Mouse (Mus musculus): ENCODE measurements around the gene Zfp446. TPM values are rescaled to one million over a fixed set of nuclear protein-coding genes. Genes with fewer than 3 reads are reported as not detected.
A peak's percentile ranks its signal among the peaks of the same experiment; 100 is the strongest.

The Zfp446 gene
- polyA plus RNA-seq, 1 experiment from 2014 or later, result 12.0 TPM

DNA sequence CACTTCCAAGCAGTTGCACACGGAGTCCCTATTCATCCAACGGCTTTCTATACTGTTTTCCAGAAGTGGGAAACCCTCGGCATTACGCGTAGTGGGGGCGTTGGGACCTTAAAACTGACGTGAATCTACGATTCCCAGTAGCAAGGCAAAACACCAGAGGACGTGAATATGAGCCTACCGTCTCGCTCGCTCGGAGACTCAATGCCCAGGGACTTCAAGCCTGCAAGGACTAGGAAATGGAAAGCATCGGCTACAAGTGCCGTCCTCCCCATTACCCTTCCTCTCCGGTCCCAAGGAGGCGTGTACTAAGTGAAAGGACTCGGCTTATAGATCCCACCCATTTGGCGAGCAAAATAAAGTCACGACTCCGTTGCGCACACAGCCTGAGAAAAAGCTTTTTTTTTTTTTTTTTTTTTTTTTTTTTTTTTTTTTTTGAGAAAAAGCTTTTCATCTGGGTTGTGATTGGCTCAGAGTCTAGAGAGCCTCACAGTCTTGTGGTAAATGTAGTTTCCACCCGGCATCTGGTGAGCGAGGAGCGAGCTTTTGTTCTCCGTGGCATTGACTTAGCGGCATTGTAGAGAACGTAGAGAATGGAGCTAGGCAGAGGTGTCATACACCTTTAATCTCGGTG lies 16.0 kb upstream of the Zfp446 start:
- 3% methylated on average over 29 of the region's 29 CpGs for WGBS
- Histone ChIP-seq H3K27me3 (no peaks in the 10 kb centered on the region), H3K36me3 (no peaks in the 10 kb centered on the region), H3K4me1 (replicated peaks) (peaks cover 16% of the 10 kb centered on the region), H3K4me3 (peak overlapping the region; percentile 45), H3K4me2 (peak overlapping the region; percentile 59), H3K9ac (peak overlapping the region; percentile 68), H3K27ac (replicated peaks) (peak overlapping the region; percentile 76), H3K9me3 (no peaks in the 10 kb centered on the region)
- ATAC-seq (ENCODE audit: low read depth), result peak; percentile 74

DNA sequence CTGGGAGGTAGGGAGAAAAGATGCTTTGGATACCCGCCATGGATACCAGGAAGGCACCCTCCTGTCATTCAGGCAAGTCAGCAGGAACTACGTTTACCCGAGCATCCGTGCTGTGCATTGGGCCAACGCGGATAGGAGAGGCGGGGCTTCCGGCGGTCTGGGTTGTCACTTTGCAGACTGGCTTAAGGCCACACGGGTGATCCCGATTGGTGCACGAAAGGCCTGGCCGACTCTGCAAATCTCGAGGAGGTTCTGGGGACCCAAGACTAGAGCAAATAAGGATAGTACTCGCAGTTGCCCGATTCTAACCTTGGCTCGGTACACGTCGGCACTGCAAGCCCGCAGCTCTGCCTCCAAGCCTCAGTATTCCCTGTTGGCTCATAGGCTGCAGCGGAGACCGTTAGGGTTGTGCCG lies 12.0 kb upstream of the Zfp446 start, which contains the start of gene Zfp324:
Zfp324 (plus strand) TSS at position 161 of the 414 bp plus-strand sequence.
- H3K4me2 ChIP-seq, result peak within 1 kb of the TSS; percentile 94
- H3K27me3 ChIP-seq, result no peaks in the 10 kb centered on the region
- WGBS, result under 1% methylated on average over 23 of the region's 23 CpGs
- peak within 1 kb of the TSS; percentile 84 for H3K4me3 ChIP-seq
- H3K36me3 ChIP-seq, result peaks cover 22% of the 10 kb centered on the region
- H3K27ac ChIP-seq (replicated peaks), result peak within 1 kb of the TSS; percentile 93
- peaks cover 34% of the 10 kb centered on the region for H3K4me1 ChIP-seq (replicated peaks)
- peak; percentile 91 for ATAC-seq (ENCODE audit: low read depth)
- no peaks in the 10 kb centered on the region for H3K9me3 ChIP-seq
- H3K9ac ChIP-seq, result peak within 1 kb of the TSS; percentile 94

DNA sequence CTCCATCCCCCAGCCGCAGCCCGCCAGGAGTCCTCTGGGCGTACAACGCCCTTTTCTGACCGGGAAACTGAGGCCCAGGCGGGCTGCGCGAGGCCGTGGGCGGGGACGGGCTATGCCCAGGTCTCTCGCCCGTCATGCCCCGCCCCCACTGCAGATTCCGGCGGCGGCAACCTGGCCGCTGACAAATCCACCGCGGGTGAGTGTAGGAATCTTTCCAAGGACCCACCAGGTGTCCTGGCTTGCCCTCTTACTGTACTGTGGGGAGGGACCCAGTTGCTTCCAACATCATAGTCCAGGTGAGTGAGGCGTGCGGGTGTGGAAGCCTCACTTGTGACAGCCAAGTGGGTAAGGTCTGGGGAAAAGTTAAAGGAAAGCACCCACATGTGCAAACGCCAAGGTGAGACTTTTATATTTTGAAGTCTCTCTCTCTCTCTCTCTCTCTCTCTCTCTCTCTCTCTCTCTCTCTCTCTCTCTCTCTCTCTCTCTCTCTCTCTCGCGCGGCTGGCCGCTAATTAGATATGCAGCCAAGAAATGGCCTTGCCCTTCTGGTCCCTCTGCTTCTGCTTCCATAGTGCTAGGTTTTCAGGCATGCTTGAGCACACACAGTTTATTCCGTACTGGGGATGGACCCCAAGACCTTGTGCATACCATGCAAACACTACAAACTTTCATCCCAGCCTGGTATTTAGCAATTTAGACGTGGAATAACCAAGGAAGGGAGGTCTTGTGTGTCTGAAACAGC lies 11.4 kb upstream of the Zfp446 start:
- peak overlapping the region; percentile 94 for H3K4me2 ChIP-seq
- H3K27me3 ChIP-seq, result no peaks in the 10 kb centered on the region
- H3K9ac ChIP-seq, result peak overlapping the region; percentile 94
- H3K9me3 ChIP-seq, result no peaks in the 10 kb centered on the region
- ATAC-seq (ENCODE audit: low read depth), result peak; percentile 66
- H3K27ac ChIP-seq (replicated peaks), result peak overlapping the region; percentile 93
- H3K4me1 ChIP-seq (replicated peaks), result peaks cover 31% of the 10 kb centered on the region
- H3K36me3 ChIP-seq, result peaks cover 28% of the 10 kb centered on the region
- H3K4me3 ChIP-seq, result peak overlapping the region; percentile 84
- under 1% methylated on average over 28 of the region's 29 CpGs for WGBS

DNA sequence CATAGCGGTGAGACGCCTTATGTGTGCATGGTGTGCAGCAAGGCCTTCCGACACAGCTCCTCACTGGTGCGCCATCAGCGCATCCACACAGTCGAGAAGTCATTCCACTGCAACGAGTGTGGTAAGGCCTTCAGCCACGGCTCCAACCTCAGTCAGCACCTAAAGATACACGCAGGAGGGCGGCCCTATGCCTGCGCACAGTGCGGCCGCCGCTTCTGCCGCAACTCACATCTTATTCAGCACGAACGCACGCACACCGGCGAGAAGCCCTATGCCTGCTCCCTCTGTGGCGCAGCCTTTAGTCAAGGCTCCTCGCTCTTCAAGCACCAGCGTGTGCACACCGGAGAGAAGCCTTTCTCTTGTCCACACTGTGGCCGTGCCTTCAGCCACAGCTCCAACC lies 6.7 kb upstream of the Zfp446 start:
- Histone ChIP-seq H3K9ac (no peak overlapping the region), H3K36me3 (peaks cover 50% of the 10 kb centered on the region), H3K4me3 (no peak overlapping the region), H3K27ac (replicated peaks) (no peak overlapping the region), H3K27me3 (no peaks in the 10 kb centered on the region), H3K4me1 (replicated peaks) (peaks cover 21% of the 10 kb centered on the region), H3K9me3 (no peaks in the 10 kb centered on the region), H3K4me2 (no peak overlapping the region)
- WGBS, result 91% methylated on average over 25 of the region's 25 CpGs
- ATAC-seq (ENCODE audit: low read depth), result no peak

DNA sequence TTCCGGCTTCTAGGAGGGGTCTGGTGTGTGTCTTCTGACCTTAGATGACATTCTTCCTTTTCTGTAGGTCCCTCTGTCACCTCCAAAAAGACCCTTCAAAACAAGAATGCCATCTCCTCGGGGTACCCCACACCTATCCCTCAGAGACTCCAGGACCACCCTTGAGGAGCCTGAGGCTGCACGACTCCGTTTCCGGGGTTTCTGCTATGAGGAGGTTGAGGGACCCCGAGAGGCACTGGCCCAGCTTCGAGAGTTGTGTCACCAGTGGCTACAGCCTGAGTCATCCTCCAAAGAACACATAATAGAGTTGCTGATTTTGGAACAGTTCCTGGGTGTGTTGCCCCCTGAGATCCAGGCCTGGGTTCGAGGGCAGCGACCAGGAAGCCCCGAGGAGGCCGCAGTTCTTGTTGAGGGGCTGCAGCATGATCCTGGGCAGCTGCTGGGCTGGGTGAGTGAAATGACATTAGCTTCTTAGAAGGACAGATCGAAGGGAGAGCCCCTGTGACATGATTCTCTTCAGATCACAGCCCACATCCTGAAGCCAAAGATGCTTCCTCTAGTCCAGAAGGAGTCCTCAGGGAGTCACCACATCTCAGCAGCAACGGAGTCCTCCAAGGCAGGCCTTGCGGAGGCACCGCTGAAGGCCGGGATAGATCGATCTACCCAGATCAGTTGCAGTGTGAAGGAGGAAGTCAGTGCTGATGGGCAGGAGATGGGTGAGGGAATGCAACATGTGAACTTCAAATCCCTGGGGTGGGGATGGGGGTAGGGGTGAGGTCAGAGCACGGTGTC lies 1.5 kb downstream of the Zfp446 start:
- H3K4me3 ChIP-seq, result peak overlapping the region; percentile 60
- 78% methylated on average over 18 of the region's 18 CpGs for WGBS

DNA sequence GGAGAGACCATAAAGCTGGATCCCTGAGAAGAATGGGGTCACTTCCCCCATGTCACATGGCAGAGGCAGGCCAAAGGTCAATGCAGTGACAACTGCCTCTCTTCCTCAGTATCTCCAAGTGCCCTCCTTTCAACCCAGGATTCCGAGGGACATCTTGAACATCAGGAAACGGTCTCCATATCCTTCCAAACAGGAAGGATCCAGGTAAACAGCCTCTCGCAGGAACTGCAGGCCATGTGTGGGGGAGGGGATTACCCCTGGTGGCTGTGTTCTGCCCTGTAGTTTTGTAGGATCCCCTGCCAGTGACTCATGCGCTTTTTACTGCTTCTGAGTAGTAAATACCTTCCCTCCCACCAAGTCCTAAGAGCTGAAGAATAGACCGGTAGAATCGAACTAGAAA lies 2.1 kb downstream of the Zfp446 start:
- no peak overlapping the region for H3K27ac ChIP-seq (replicated peaks)
- no peaks in the 10 kb centered on the region for H3K9me3 ChIP-seq
- H3K4me3 ChIP-seq, result no peak overlapping the region
- H3K4me1 ChIP-seq (replicated peaks), result peaks cover 19% of the 10 kb centered on the region
- H3K9ac ChIP-seq, result no peak overlapping the region
- peaks cover 15% of the 10 kb centered on the region; the same call in 1 of the 2 replicates for H3K36me3 ChIP-seq
- no peak overlapping the region for H3K4me2 ChIP-seq
- no peaks in the 10 kb centered on the region for H3K27me3 ChIP-seq
- ATAC-seq (ENCODE audit: low read depth), result no peak
- 37% methylated on average over 6 of the region's 6 CpGs for WGBS

More for the DNA sequence above, 1.5 kb downstream of the Zfp446 start:
- peaks cover 15% of the 10 kb centered on the region; the same call in 1 of the 2 replicates for H3K36me3 ChIP-seq
- no peak for ATAC-seq (ENCODE audit: low read depth)
- no peaks in the 10 kb centered on the region for H3K27me3 ChIP-seq
- H3K4me2 ChIP-seq, result peak overlapping the region; percentile 69
- H3K4me1 ChIP-seq (replicated peaks), result peaks cover 19% of the 10 kb centered on the region
- no peaks in the 10 kb centered on the region for H3K9me3 ChIP-seq
- H3K9ac ChIP-seq, result peak overlapping the region; percentile 74
- peak overlapping the region; percentile 97; the same call in 1 of the 2 replicates for H3K27ac ChIP-seq (replicated peaks)

DNA sequence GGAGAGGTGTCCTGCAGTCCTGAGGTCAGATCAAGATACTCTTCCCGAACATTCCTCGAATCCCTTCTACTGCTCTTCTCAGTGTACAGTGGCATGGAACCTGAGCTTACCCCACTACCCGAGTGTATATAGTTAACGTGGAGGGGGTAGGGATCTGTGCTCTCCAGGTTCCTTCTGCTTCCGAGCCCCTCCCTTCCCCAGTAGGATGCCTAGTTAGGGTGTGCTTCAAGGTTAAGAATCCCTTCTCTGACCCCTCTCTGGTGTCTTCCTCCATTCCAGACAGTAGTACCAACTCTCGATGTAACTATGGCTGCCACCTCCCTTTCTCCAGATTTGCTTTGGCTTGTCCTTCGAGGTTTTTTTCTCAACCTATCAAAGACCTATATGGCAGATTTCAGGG lies 2.6 kb downstream of the Zfp446 start:
- no peaks in the 10 kb centered on the region for H3K9me3 ChIP-seq
- peaks cover 15% of the 10 kb centered on the region; the same call in 1 of the 2 replicates for H3K36me3 ChIP-seq
- ATAC-seq (ENCODE audit: low read depth), result no peak
- peaks cover 19% of the 10 kb centered on the region for H3K4me1 ChIP-seq (replicated peaks)
- no peak overlapping the region for H3K4me2 ChIP-seq
- H3K27ac ChIP-seq (replicated peaks), result no peak overlapping the region
- 79% methylated on average over 7 of the region's 7 CpGs for WGBS
- no peaks in the 10 kb centered on the region for H3K27me3 ChIP-seq
- H3K9ac ChIP-seq, result no peak overlapping the region
- no peak overlapping the region for H3K4me3 ChIP-seq

DNA sequence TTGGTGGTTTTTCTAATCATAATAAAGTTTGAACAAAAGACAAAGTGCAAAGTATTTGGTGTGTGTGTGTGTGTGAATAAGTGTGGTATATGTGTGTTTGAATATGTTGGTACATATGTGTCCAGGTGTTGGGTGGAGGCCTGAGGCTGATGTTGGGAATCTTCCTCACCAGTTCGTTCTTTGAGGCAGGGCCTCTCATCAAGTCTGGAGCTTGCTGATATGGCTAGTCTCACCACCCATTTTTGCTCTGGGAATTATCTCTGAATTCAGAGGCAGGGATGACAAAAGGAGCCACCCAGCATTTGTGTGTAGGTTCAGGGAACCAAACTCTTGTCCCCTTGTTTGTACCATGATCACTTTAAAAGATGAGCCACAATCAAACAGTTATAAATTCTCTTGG lies 8.1 kb downstream of the Zfp446 start:
- H3K27me3 ChIP-seq, result no peaks in the 10 kb centered on the region
- H3K36me3 ChIP-seq, result peaks cover 15% of the 10 kb centered on the region; the same call in 1 of the 2 replicates
- no peak overlapping the region for H3K9ac ChIP-seq
- H3K4me1 ChIP-seq (replicated peaks), result no peaks in the 10 kb centered on the region
- ATAC-seq (ENCODE audit: low read depth), result no peak
- no peaks in the 10 kb centered on the region for H3K9me3 ChIP-seq
- H3K27ac ChIP-seq (replicated peaks), result no peak overlapping the region
- no peak overlapping the region for H3K4me3 ChIP-seq
- 74% methylated on average over 1 of the region's 1 CpGs for WGBS
- no peak overlapping the region for H3K4me2 ChIP-seq

DNA sequence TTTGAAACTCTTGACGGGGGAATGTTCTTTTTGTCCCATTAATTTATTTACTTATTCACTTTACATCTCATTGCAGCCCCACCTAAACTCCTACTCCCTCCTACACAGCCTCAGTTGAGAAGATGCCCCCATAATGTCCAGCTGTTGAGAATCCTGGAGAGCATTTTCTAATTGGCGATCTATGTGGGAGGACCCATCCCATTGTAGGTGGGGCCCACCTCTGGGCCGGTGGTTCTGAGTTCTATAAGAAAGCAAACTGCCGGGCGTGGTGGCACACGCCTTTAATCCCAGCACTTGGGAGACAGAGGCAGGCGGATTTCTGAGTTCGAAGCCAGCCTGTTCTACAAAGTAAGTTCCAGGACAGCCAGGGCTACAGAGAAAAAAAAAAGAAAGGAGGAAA lies 9.3 kb downstream of the Zfp446 start:
- peaks cover 9% of the 10 kb centered on the region; the same call in 1 of the 2 replicates for H3K36me3 ChIP-seq
- ATAC-seq (ENCODE audit: low read depth), result no peak
- H3K4me1 ChIP-seq (replicated peaks), result no peaks in the 10 kb centered on the region
- no peaks in the 10 kb centered on the region for H3K27me3 ChIP-seq
- WGBS, result 90% methylated on average over 8 of the region's 8 CpGs
- H3K27ac ChIP-seq (replicated peaks), result no peak overlapping the region
- H3K4me3 ChIP-seq, result no peak overlapping the region
- no peaks in the 10 kb centered on the region for H3K9me3 ChIP-seq
- H3K4me2 ChIP-seq, result no peak overlapping the region
- H3K9ac ChIP-seq, result no peak overlapping the region

DNA sequence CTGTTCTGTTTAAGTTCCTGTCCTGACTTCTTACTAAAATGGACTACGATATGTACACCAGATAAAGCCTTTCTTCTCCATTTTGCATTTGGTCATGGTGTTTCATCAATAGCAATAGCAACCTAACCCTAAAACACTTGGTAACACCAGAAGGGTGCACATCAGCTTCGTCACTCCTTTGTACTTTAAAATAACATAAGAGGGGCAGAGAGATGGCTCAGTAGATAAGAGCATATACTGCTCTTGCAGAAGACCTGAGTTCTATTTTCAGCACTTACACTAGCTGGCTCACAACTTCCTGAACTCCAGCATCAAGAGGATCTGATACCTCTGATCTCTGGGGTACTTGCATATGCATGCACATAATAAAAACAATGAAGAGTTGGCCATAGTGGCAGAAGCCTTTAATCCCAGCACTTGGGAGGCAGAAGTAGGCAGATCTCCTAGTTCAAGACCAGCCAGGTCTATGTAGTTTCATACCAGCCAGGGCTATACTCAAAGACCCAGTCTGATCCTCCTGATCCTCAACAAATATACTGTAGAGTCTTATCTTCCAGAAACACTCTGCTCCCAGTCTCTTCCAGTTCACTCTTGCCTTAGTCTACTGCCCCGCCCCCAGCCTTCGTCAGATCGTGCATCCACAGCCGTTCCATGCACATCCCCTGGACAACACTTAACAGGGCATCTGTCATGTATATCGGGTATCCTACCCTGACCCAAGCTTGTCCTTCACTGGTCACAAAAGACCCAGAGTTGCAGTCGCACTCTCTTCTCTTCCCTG lies 10.0 kb downstream of the Zfp446 start:
- Histone ChIP-seq H3K9ac (no peak overlapping the region), H3K27me3 (no peaks in the 10 kb centered on the region), H3K4me3 (no peak overlapping the region), H3K4me1 (replicated peaks) (no peaks in the 10 kb centered on the region), H3K36me3 (0 out of 2 replicates have a peak, but pooled peaks cover 3% of the 10 kb centered on the region), H3K4me2 (no peak overlapping the region), H3K27ac (replicated peaks) (no peak overlapping the region), H3K9me3 (no peaks in the 10 kb centered on the region)
- 86% methylated on average over 8 of the region's 8 CpGs for WGBS
- no peak for ATAC-seq (ENCODE audit: low read depth)

DNA sequence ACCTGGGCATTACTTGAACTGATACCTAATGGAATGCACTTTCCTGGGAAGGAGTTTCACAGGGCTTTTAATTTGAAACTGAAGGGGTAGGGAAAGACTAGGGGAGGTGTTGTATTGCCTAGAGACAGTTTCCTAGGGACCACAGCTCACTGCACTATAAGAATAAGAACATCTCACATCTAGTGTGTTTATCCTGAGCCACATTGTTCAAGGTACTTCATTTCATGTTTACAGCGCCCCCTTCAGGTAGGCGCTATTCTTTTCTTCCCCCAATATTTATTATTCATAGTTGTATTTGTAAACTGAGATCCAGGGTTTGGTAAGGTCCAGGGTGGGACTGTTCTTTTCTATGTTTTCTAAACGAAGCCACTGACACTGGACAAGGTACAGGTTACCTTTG lies 14.6 kb downstream of the Zfp446 start:
- ATAC-seq (ENCODE audit: low read depth), result no peak
- Histone ChIP-seq H3K27me3 (no peaks in the 10 kb centered on the region; the same call in 1 of the 2 replicates), H3K4me3 (no peak overlapping the region), H3K9me3 (no peaks in the 10 kb centered on the region), H3K36me3 (no peaks in the 10 kb centered on the region), H3K27ac (replicated peaks) (no peak overlapping the region), H3K4me2 (no peak overlapping the region), H3K4me1 (replicated peaks) (no peaks in the 10 kb centered on the region), H3K9ac (no peak overlapping the region)
- WGBS, result 6% methylated on average over 3 of the region's 3 CpGs
